Mouse (Mus musculus) cerebellum, postnatal 4 days (tissue): ENCODE data around the gene Gpr137.
A peak's percentile ranks its signal among the peaks of the same experiment; 100 is the strongest.

Source experiments
- DNase-seq, 2 experiments: peaks; one replicate each; pipeline ENCODE4 v3.0.0; 2022; ENCODE audit warnings: low spot score in 2 of 2, mixed read lengths in 1 of 2

Gpr137 gene

GRCm38 (mm10) chr19:6941372-6942248, 670 bp downstream of the Gpr137 start, which contains the start of gene Bad:
Bad (plus strand) TSS chr19:6941861.
- peak; percentile 95 to 98 for DNase-seq

- DNase-seq = no peak
Observed at GRCm38 (mm10) chr19:6940396-6941351, 1.6 kb downstream of the Gpr137 start.

GRCm38 (mm10) chr19:6939106-6940002, 2.9 kb downstream of the Gpr137 start:
- no peak for DNase-seq

GRCm38 (mm10) chr19:6937541-6938465, 4.5 kb downstream of the Gpr137 start:
- DNase-seq = no peak

- no peak for DNase-seq
Observed at GRCm38 (mm10) chr19:6936299-6936698, 6.0 kb downstream of the Gpr137 start.

GRCm38 (mm10) chr19:6934195-6934977, 7.9 kb downstream of the Gpr137 start, which contains the start of gene Kcnk4:
Kcnk4 (minus strand) TSS chr19:6934515.
- no peak for DNase-seq

- DNase-seq = no peak
Observed at GRCm38 (mm10) chr19:6933436-6934194, 8.7 kb downstream of the Gpr137 start.

GRCm38 (mm10) chr19:6933102-6933435, 9.2 kb downstream of the Gpr137 start:
- DNase-seq = no peak

GRCm38 (mm10) chr19:6932018-6932417, 10.3 kb downstream of the Gpr137 start:
- no peak for DNase-seq

- DNase-seq = no peak
Observed at GRCm38 (mm10) chr19:6931002-6931401, 11.3 kb downstream of the Gpr137 start.

GRCm38 (mm10) chr19:6928080-6928479, 14.2 kb downstream of the Gpr137 start:
- DNase-seq = no peak

- DNase-seq = no peak
Observed at GRCm38 (mm10) chr19:6926559-6927255, 15.6 kb downstream of the Gpr137 start.

GRCm38 (mm10) chr19:6925611-6926329, 16.5 kb downstream of the Gpr137 start:
- no peak for DNase-seq

- DNase-seq = no peak
Observed at GRCm38 (mm10) chr19:6925307-6925573, 17.0 kb downstream of the Gpr137 start, which contains the start of gene Catsperz. Catsperz (minus strand) TSS chr19:6925380.

- DNase-seq = peak; percentile 81 to 84
Observed at GRCm38 (mm10) chr19:6924461-6925306, 17.6 kb downstream of the Gpr137 start.

GRCm38 (mm10) chr19:6922901-6923735, 19.2 kb downstream of the Gpr137 start:
- no peak for DNase-seq
